Mouse (Mus musculus) lung, postnatal 0 days (tissue): ENCODE results near the gene Wdr17. TPM values are rescaled to one million over a fixed set of nuclear protein-coding genes. Genes with fewer than 3 reads are reported as not detected.
A peak's percentile ranks its signal among the peaks of the same experiment; 100 is the strongest.

Source experiments
- ATAC-seq: fragments of 200-750 bp; cut with Nextera tagmentation; 2 replicates; pipeline ENCODE4 v1.8.0; 2017; ENCODE audit warnings: moderate library complexity
- DNase-seq: peaks from one replicate; pipeline ENCODE4 v3.0.0-alpha.2; 2016; ENCODE audit warnings: low spot score
- H3K27ac ChIP-seq: fragments of 300-500 bp; sonication (generic); 2 replicates; pipeline ENCODE4 v1.5.1; 2014; ENCODE audit warnings: antibody characterized with exemption, mild to moderate bottlenecking, low read length, mixed read lengths
- H3K27me3 ChIP-seq: fragments of 300-500 bp; sonication (generic); replicated peaks from 2 replicates; pipeline ENCODE4 v1.6.1; 2014; ENCODE audit warnings: low read length, mixed read lengths; ENCODE audit not compliant: insufficient read depth
- H3K36me3 ChIP-seq: fragments of 300-500 bp; sonication (generic); 2 replicates; pipeline ENCODE4 v1.6.1; 2014; ENCODE audit warnings: low read length, mixed read lengths; ENCODE audit not compliant: insufficient read depth
- H3K4me1 ChIP-seq: fragments of 300-500 bp; sonication (generic); 2 replicates; pipeline ENCODE4 v1.6.1; 2014; ENCODE audit warnings: antibody characterized with exemption, low read depth, low read length, mixed read lengths; ENCODE audit not compliant: insufficient read depth
- H3K4me2 ChIP-seq: fragments of 300-500 bp; sonication (generic); replicated peaks from 2 replicates; pipeline ENCODE4 v1.6.1; 2014; ENCODE audit warnings: low read depth, mild to moderate bottlenecking, low read length, moderate library complexity, mixed read lengths
- H3K4me3 ChIP-seq: fragments of 300-500 bp; sonication (generic); 2 replicates; pipeline ENCODE4 v1.5.1; 2014; ENCODE audit warnings: low read depth, low read length
- H3K9ac ChIP-seq: fragments of 300-500 bp; sonication (generic); replicated peaks from 2 replicates; pipeline ENCODE4 v1.6.1; 2014; ENCODE audit warnings: low read depth, mild to moderate bottlenecking
- H3K9me3 ChIP-seq: fragments of 300-500 bp; sonication (generic); 2 replicates; pipeline ENCODE4 v1.6.1; 2016; ENCODE audit warnings: low read length, mixed read lengths
- CTCF ChIP-seq: IDR thresholded peaks from 2 replicates; pipeline ENCODE4 v1.5.1; 2016; ENCODE audit warnings: antibody characterized with exemption, mild to moderate bottlenecking
- EP300 ChIP-seq: IDR thresholded peaks from 2 replicates; pipeline ENCODE4 v1.6.1; 2016; ENCODE audit warnings: antibody characterized with exemption, mild to moderate bottlenecking, control low read depth
- WGBS: fragments of 180-500 bp; shearing (Covaris S2); extraction: QIAGEN DNeasy Blood & Tissue Kit; methylation state at CpG from one replicate; pipeline ENCODE4 v1.1.7; 2014; 5-methylcytosine and 5-hydroxymethylcytosine counted together
- polyA plus RNA-seq: library from polyadenylated mRNA; unstranded; fragments of >200 nt; fragmentation: Nextera tagmentation; extraction: Ambion mirVana; gene quantifications from 2 replicates; pipeline ENCODE4 v1.2.1, GENCODE M21; 2015

The Wdr17 gene
- polyA plus RNA-seq, 1 experiment from 2014 or later, result not detected

- 64% methylated on average over 4 of the region's 4 CpGs for WGBS
- Histone ChIP-seq H3K4me1 (no peaks in the 10 kb centered on the region), H3K4me3 (no peak overlapping the region), H3K36me3 (no peaks in the 10 kb centered on the region), H3K4me2 (no peak overlapping the region), H3K27me3 (no peaks in the 10 kb centered on the region), H3K9ac (no peak overlapping the region), H3K27ac (no peak overlapping the region), H3K9me3 (no peaks in the 10 kb centered on the region)
- TF ChIP-seq CTCF, result no peak
- no peak for TF ChIP-seq EP300
- no peak for DNase-seq
- ATAC-seq, result no peak
Observed at GRCm38 (mm10) chr8:54864038-54864760, 22.8 kb downstream of the Wdr17 start.

- Histone ChIP-seq H3K4me1 (no peaks in the 10 kb centered on the region), H3K27me3 (no peaks in the 10 kb centered on the region), H3K9me3 (no peaks in the 10 kb centered on the region), H3K9ac (no peak overlapping the region), H3K36me3 (no peaks in the 10 kb centered on the region), H3K27ac (no peak overlapping the region), H3K4me3 (no peak overlapping the region), H3K4me2 (no peak overlapping the region)
- ATAC-seq (no peak), DNase-seq (no peak)
- 87% methylated on average over 5 of the region's 5 CpGs for WGBS
- TF ChIP-seq EP300, result no peak
Observed at GRCm38 (mm10) chr8:54836029-54836959, 50.7 kb downstream of the Wdr17 start.

GRCm38 (mm10) chr8:54829794-54830426 is 57.1 kb downstream of the Wdr17 start:
- no peak overlapping the region for H3K27ac ChIP-seq
- no peaks in the 10 kb centered on the region for H3K27me3 ChIP-seq
- H3K9me3 ChIP-seq, result no peaks in the 10 kb centered on the region
- WGBS, result 41% methylated on average over 4 of the region's 4 CpGs
- TF ChIP-seq EP300 (no peak), CTCF (peak; percentile 54)
- no peak for ATAC-seq
- no peak overlapping the region for H3K4me2 ChIP-seq
- no peak overlapping the region for H3K4me3 ChIP-seq
- DNase-seq, result peak; percentile 22
- no peaks in the 10 kb centered on the region for H3K36me3 ChIP-seq
- no peaks in the 10 kb centered on the region for H3K4me1 ChIP-seq
- H3K9ac ChIP-seq, result no peak overlapping the region

GRCm38 (mm10) chr8:54827974-54828373 is 59.0 kb downstream of the Wdr17 start:
- no peak overlapping the region for H3K27ac ChIP-seq
- H3K4me3 ChIP-seq, result no peak overlapping the region
- DNase-seq (no peak), ATAC-seq (no peak)
- H3K36me3 ChIP-seq, result no peaks in the 10 kb centered on the region
- TF ChIP-seq CTCF (no peak), EP300 (no peak)
- no peak overlapping the region for H3K9ac ChIP-seq
- 78% methylated on average over 2 of the region's 2 CpGs for WGBS
- H3K27me3 ChIP-seq, result no peaks in the 10 kb centered on the region
- H3K4me1 ChIP-seq, result no peaks in the 10 kb centered on the region
- no peaks in the 10 kb centered on the region for H3K9me3 ChIP-seq
- no peak overlapping the region for H3K4me2 ChIP-seq

- H3K36me3 ChIP-seq, result no peaks in the 10 kb centered on the region
- H3K4me1 ChIP-seq, result no peaks in the 10 kb centered on the region
- DNase-seq, result no peak
- H3K4me3 ChIP-seq, result no peak overlapping the region
- H3K9ac ChIP-seq, result no peak overlapping the region
- no peaks in the 10 kb centered on the region for H3K27me3 ChIP-seq
- WGBS, result 89% methylated on average over 5 of the region's 5 CpGs
- H3K9me3 ChIP-seq, result no peaks in the 10 kb centered on the region
- ATAC-seq, result no peak
- TF ChIP-seq EP300 (no peak), CTCF (no peak)
- no peak overlapping the region for H3K4me2 ChIP-seq
- no peak overlapping the region for H3K27ac ChIP-seq
Observed at GRCm38 (mm10) chr8:54822956-54823355, 64.0 kb downstream of the Wdr17 start.

- TF ChIP-seq CTCF, result no peak
- Histone ChIP-seq H3K4me3 (no peak overlapping the region), H3K9me3 (no peaks in the 10 kb centered on the region), H3K4me2 (no peak overlapping the region), H3K27ac (no peak overlapping the region), H3K27me3 (no peaks in the 10 kb centered on the region), H3K9ac (no peak overlapping the region), H3K36me3 (no peaks in the 10 kb centered on the region), H3K4me1 (no peaks in the 10 kb centered on the region)
- no peak for DNase-seq
- ATAC-seq, result no peak
Observed at GRCm38 (mm10) chr8:54818651-54819050, 68.3 kb downstream of the Wdr17 start.
